Mouse (Mus musculus): ENCODE measurements around the gene Ddias. TPM values are rescaled to one million over a fixed set of nuclear protein-coding genes. Genes with fewer than 3 reads are reported as not detected.

Ddias gene
- polyA plus RNA-seq, 1 experiment from 2014 or later: 10.4 TPM

GRCm38 (mm10) chr7:92817886-92818285 lies 56.2 kb downstream of the Ddias start:
- Histone ChIP-seq H3K9ac (no peak overlapping the region), H3K9me3 (no peaks in the 10 kb centered on the region), H3K4me3 (no peak overlapping the region), H3K27ac (no peak overlapping the region), H3K36me3 (no peaks in the 10 kb centered on the region), H3K27me3 (no peaks in the 10 kb centered on the region), H3K4me1 (peaks cover 13% of the 10 kb centered on the region), H3K4me2 (no peak overlapping the region)
- no peak for ATAC-seq (ENCODE audit: insufficient number of reproducible peaks, low FRiP score, low TSS enrichment, low read depth)
- 81% methylated on average over 9 of the region's 9 CpGs for WGBS

GRCm38 (mm10) chr7:92817242-92817641 lies 56.8 kb downstream of the Ddias start:
- 82% methylated on average over 2 of the region's 2 CpGs for whole genome bisulfite sequencing
- H3K4me1 ChIP-seq: peaks cover 8% of the 10 kb centered on the region
- no peaks in the 10 kb centered on the region for H3K27me3 ChIP-seq
- H3K27ac ChIP-seq: no peak overlapping the region
- no peak overlapping the region for H3K9ac ChIP-seq
- ATAC-seq (ENCODE audit: insufficient number of reproducible peaks, low FRiP score, low TSS enrichment, low read depth): no peak
- H3K36me3 ChIP-seq: no peaks in the 10 kb centered on the region
- H3K9me3 ChIP-seq: no peaks in the 10 kb centered on the region
- no peak overlapping the region for H3K4me2 ChIP-seq
- H3K4me3 ChIP-seq: no peak overlapping the region

GRCm38 (mm10) chr7:92811667-92812279 lies 62.3 kb downstream of the Ddias start:
- no peak for ATAC-seq (ENCODE audit: insufficient number of reproducible peaks, low FRiP score, low TSS enrichment, low read depth)
- WGBS: 65% methylated on average over 7 of the region's 7 CpGs

More at GRCm38 (mm10) chr7:92811667-92812279, 62.3 kb downstream of the Ddias start:
- peaks cover 2% of the 10 kb centered on the region; the same call in 1 of the 2 replicates for H3K4me1 ChIP-seq
- no peak overlapping the region for H3K4me3 ChIP-seq
- H3K36me3 ChIP-seq: no peaks in the 10 kb centered on the region
- no peaks in the 10 kb centered on the region for H3K27me3 ChIP-seq
- H3K27ac ChIP-seq: no peak overlapping the region
- no peak overlapping the region for H3K4me2 ChIP-seq
- no peaks in the 10 kb centered on the region for H3K9me3 ChIP-seq
- no peak overlapping the region for H3K9ac ChIP-seq

Other genes with a start within 250 kb of the Ddias start
- gene Ankrd42, start 237.1 kb downstream of the Ddias start, polyA plus RNA-seq (2015; fragmentation: Nextera tagmentation; extraction: Ambion mirVana): 5.7 and 6.1 TPM in 2 replicates
- gene Pcf11, start 204.3 kb downstream of the Ddias start, polyA plus RNA-seq (2015; fragmentation: Nextera tagmentation; extraction: Ambion mirVana): 18.8 and 23.0 TPM in 2 replicates
- 21.3 and 22.4 TPM in 2 replicates for gene Rab30, start 132.6 kb downstream of the Ddias start, polyA plus RNA-seq (2015; fragmentation: Nextera tagmentation; extraction: Ambion mirVana)
- 25.3 and 26.5 TPM in 2 replicates for gene Prcp, start 223 bp upstream of the Ddias start, polyA plus RNA-seq (2015; fragmentation: Nextera tagmentation; extraction: Ambion mirVana)
- 9.3 and 10.8 TPM in 2 replicates for gene Fam181b, start 205.6 kb upstream of the Ddias start, polyA plus RNA-seq (2015; fragmentation: Nextera tagmentation; extraction: Ambion mirVana)